In genomic region chr17:80557461-80557860, GRCm38 (mm10) we compare ENCODE assay signal across 22 mouse cellular contexts. TPM values are rescaled to one million over a fixed set of nuclear protein-coding genes. Genes with fewer than 3 reads are reported as not detected.
DNase-seq lines count a peak whose midpoint lies in the region; ATAC-seq and TF ChIP-seq lines count a peak whose summit lies in the region.
"Had no signal": no experiment of that assay in that cellular context is flagged by ENCODE, and none has a peak within 500 bp of the region (broad histone marks: within the 10 kb centered on the region; RNA-seq: fewer than 3 reads in every experiment).

No protein-coding gene starts in this region.

- no peaks in the 10 kb centered on the region for H3K9me3 ChIP-seq in hindbrain, postnatal 0 days (ENCODE audit: low read length)
- H3K9me3 ChIP-seq in hindbrain, embryonic 12.5 days (replicated peaks), result no peaks in the 10 kb centered on the region
- no peaks in the 10 kb centered on the region for H3K9me3 ChIP-seq in liver, embryonic 16.5 days (replicated peaks; ENCODE audit: control insufficient read depth, low read length)
- H3K9me3 ChIP-seq in MEL (replicated peaks; ENCODE audit: insufficient read depth, low read length), result no peaks in the 10 kb centered on the region
- H3K9me3 ChIP-seq in liver, postnatal 0 days (ENCODE audit: low read length), result no peaks in the 10 kb centered on the region
- H3K9me3 ChIP-seq: hindbrain, embryonic 15.5 days; liver, embryonic 15.5 days; midbrain, embryonic 12.5 days; neural tube, embryonic 15.5 days had no signal

- TF ChIP-seq CTCF in hindbrain, postnatal 0 days (IDR thresholded peaks at IDR 0.05; ENCODE audit: low read depth), result peak; percentile 13; the same call in 1 of the 2 replicates
- TF ChIP-seq CTCF in MEL (IDR thresholded peaks at IDR 0.05 in 2 of 3, conservative IDR thresholded peaks at IDR 0.05 in 1 of 3; ENCODE audit: control insufficient read depth in 1 of 3, insufficient read depth in 1 of 3, low read depth in 2 of 3, low read length in 3 of 3, poor library complexity in 1 of 3, severe bottlenecking in 1 of 3), result peak; percentile 46 to 65 (median 51); a peak in 5 of 6 replicates
- TF ChIP-seq CTCF in liver, postnatal 0 days (IDR thresholded peaks at IDR 0.05; ENCODE audit: low read depth), result peak; percentile 39

- TF ChIP-seq RAD21 in MEL (IDR thresholded peaks at IDR 0.05; ENCODE audit: low read depth, low read length), result peak; percentile 1; the same call in 1 of the 2 replicates

- H3K4me1 ChIP-seq in hindbrain, postnatal 0 days (ENCODE audit: insufficient read depth, low read length), result no peaks in the 10 kb centered on the region
- peaks cover 6% of the 10 kb centered on the region; the same call in 1 of the 2 replicates for H3K4me1 ChIP-seq in hindbrain, embryonic 12.5 days
- H3K4me1 ChIP-seq in liver, embryonic 16.5 days (ENCODE audit: control insufficient read depth, low read depth, low read length), result peaks cover 3% of the 10 kb centered on the region
- peaks cover 2 to 6% of the 10 kb centered on the region in 2 experiments; a peak in 2 of 4 replicates for H3K4me1 ChIP-seq in MEL (ENCODE audit: control insufficient read depth in 1 of 2, insufficient read depth in 2 of 2, low read length in 2 of 2)
- peaks cover 6% of the 10 kb centered on the region; the same call in 1 of the 2 replicates for H3K4me1 ChIP-seq in liver, postnatal 0 days (ENCODE audit: insufficient read depth)

- no peak for TF ChIP-seq EP300 in MEL (IDR thresholded peaks at IDR 0.05; ENCODE audit: low read depth in 1 of 2, low read length in 2 of 2)
- no peak for TF ChIP-seq EP300 in liver, postnatal 0 days (IDR thresholded peaks at IDR 0.05; ENCODE audit: low read depth)

- TF ChIP-seq POLR2A in MEL (IDR thresholded peaks at IDR 0.05; ENCODE audit: control insufficient read depth in 1 of 2, insufficient read depth in 1 of 2, low read depth in 1 of 2, low read length in 2 of 2, poor library complexity in 1 of 2), result no peak

- 98% methylated on average over 5 of the region's 5 CpGs for WGBS in hindbrain, postnatal 0 days
- 98% methylated on average over 5 of the region's 5 CpGs for WGBS in hindbrain, embryonic 12.5 days
- 74% methylated on average over 5 of the region's 5 CpGs for WGBS in liver, embryonic 16.5 days (ENCODE audit: insufficient replicate concordance)
- 88% methylated on average over 5 of the region's 5 CpGs for WGBS in liver, postnatal 0 days (ENCODE audit: insufficient replicate concordance)

- no peak for DNase-seq in hindbrain, postnatal 0 days (ENCODE audit: low spot score)
- DNase-seq in liver, result no peak
- no peak for DNase-seq in MEL (ENCODE audit: low read depth, low spot score)
- no peak for DNase-seq in liver, postnatal 0 days
- no peak for DNase-seq in cerebellum, adult 18-20 months
- DNase-seq: adrenal gland, postnatal 25 days; cerebellum, adult 8-10 months; gastrocnemius, postnatal 10 days; kidney, adult 8-10 months; layer of hippocampus, postnatal 36 days; lung, postnatal 4 days; right cerebral cortex, postnatal 25 days had no signal

- H3K79me2 ChIP-seq in MEL (ENCODE audit: control insufficient read depth, insufficient read depth, low read length, poor library complexity), result no peaks in the 10 kb centered on the region; the same call in 1 of the 2 replicates

- no peaks in the 10 kb centered on the region for H3K36me3 ChIP-seq in hindbrain, postnatal 0 days (ENCODE audit: insufficient read depth, low read length)
- H3K36me3 ChIP-seq in hindbrain, embryonic 12.5 days, result peaks cover 6% of the 10 kb centered on the region; the same call in 1 of the 2 replicates
- H3K36me3 ChIP-seq in liver, embryonic 16.5 days (ENCODE audit: control insufficient read depth, insufficient read depth), result no peaks in the 10 kb centered on the region
- peaks cover 0 to 8% of the 10 kb centered on the region in 2 experiments; a peak in 1 of 4 replicates for H3K36me3 ChIP-seq in MEL (ENCODE audit: control insufficient read depth in 1 of 2, insufficient read depth in 2 of 2, low read length in 2 of 2)
- H3K36me3 ChIP-seq in liver, postnatal 0 days (replicated peaks; ENCODE audit: insufficient read depth, low read length), result no peaks in the 10 kb centered on the region; the same call in 1 of the 2 replicates
- H3K36me3 ChIP-seq: liver, embryonic 15.5 days; midbrain, embryonic 12.5 days; neural tube, embryonic 15.5 days had no signal

- no peak overlapping the region for H3K4me3 ChIP-seq in hindbrain, postnatal 0 days (ENCODE audit: low read length)
- H3K4me3 ChIP-seq in hindbrain, embryonic 12.5 days, result no peak overlapping the region
- no peak overlapping the region for H3K4me3 ChIP-seq in liver, embryonic 16.5 days (ENCODE audit: low read depth, low read length)
- no peak overlapping the region for H3K4me3 ChIP-seq in MEL (ENCODE audit: control insufficient read depth in 1 of 2, insufficient read depth in 1 of 2, low read depth in 2 of 2, low read length in 2 of 2)
- no peak overlapping the region for H3K4me3 ChIP-seq in liver, postnatal 0 days (ENCODE audit: low read depth, low read length)
- H3K4me3 ChIP-seq: forebrain, embryonic 10.5 days; hindbrain, embryonic 15.5 days; liver, embryonic 15.5 days; midbrain, embryonic 12.5 days; myocyte; neural tube, embryonic 15.5 days had no signal

- no peak overlapping the region for H3K9ac ChIP-seq in hindbrain, postnatal 0 days (replicated peaks; ENCODE audit: low read length)
- H3K9ac ChIP-seq in hindbrain, embryonic 12.5 days, result no peak overlapping the region
- H3K9ac ChIP-seq in liver, embryonic 16.5 days (ENCODE audit: low read depth, low read length), result no peak overlapping the region
- no peak overlapping the region for H3K9ac ChIP-seq in MEL (ENCODE audit: control insufficient read depth, low read depth, low read length, poor library complexity, severe bottlenecking)
- no peak overlapping the region for H3K9ac ChIP-seq in liver, postnatal 0 days (replicated peaks)
- H3K9ac ChIP-seq: hindbrain, embryonic 15.5 days; liver, embryonic 15.5 days; midbrain, embryonic 12.5 days; neural tube, embryonic 15.5 days had no signal

- no peak overlapping the region for H3K27ac ChIP-seq in hindbrain, postnatal 0 days
- no peak overlapping the region for H3K27ac ChIP-seq in hindbrain, embryonic 12.5 days
- H3K27ac ChIP-seq in liver, embryonic 16.5 days (ENCODE audit: low read length), result peak overlapping the region; percentile 41
- H3K27ac ChIP-seq in MEL (ENCODE audit: control insufficient read depth, low read depth, low read length), result no peak overlapping the region
- H3K27ac ChIP-seq in liver, postnatal 0 days (ENCODE audit: low read depth), result no peak overlapping the region
- H3K27ac ChIP-seq: forebrain, embryonic 10.5 days; hindbrain, embryonic 15.5 days; midbrain, embryonic 12.5 days; neural tube, embryonic 15.5 days had no signal

- ATAC-seq in hindbrain, postnatal 0 days, result no peak
- ATAC-seq in hindbrain, embryonic 12.5 days (ENCODE audit: low FRiP score), result no peak
- ATAC-seq in liver, embryonic 16.5 days (ENCODE audit: low read depth), result no peak
- no peak for ATAC-seq in liver, postnatal 0 days
- ATAC-seq: activated CD4-positive, CD25-positive, alpha-beta regulatory T cell, adult 4 months had no signal

- H3K27me3 ChIP-seq in hindbrain, postnatal 0 days (ENCODE audit: insufficient read depth, low read length), result no peaks in the 10 kb centered on the region
- H3K27me3 ChIP-seq in hindbrain, embryonic 12.5 days, result no peaks in the 10 kb centered on the region
- no peaks in the 10 kb centered on the region for H3K27me3 ChIP-seq in liver, embryonic 16.5 days (ENCODE audit: control insufficient read depth, insufficient read depth, low read depth, low read length)
- H3K27me3 ChIP-seq in MEL (ENCODE audit: control insufficient read depth in 1 of 2, insufficient read depth in 2 of 2, low read length in 2 of 2), result no peaks in the 10 kb centered on the region
- H3K27me3 ChIP-seq in liver, postnatal 0 days (ENCODE audit: insufficient read depth, low read length), result no peaks in the 10 kb centered on the region
- H3K27me3 ChIP-seq: hindbrain, embryonic 15.5 days; liver, embryonic 15.5 days; midbrain, embryonic 12.5 days; neural tube, embryonic 15.5 days had no signal

- H3K4me2 ChIP-seq in hindbrain, postnatal 0 days (ENCODE audit: low read depth, low read length), result no peak overlapping the region
- no peak overlapping the region for H3K4me2 ChIP-seq in hindbrain, embryonic 12.5 days (replicated peaks)
- no peak overlapping the region for H3K4me2 ChIP-seq in liver, embryonic 16.5 days (ENCODE audit: low read depth, low read length)
- H3K4me2 ChIP-seq in liver, postnatal 0 days (ENCODE audit: low read depth, low read length), result no peak overlapping the region
- H3K4me2 ChIP-seq: hindbrain, embryonic 15.5 days; liver, embryonic 15.5 days; midbrain, embryonic 12.5 days; neural tube, embryonic 15.5 days had no signal

TF ChIP-seq in MEL, 35 proteins besides CTCF, POLR2A, EP300 and RAD21:
- TF ChIP-seq ZC3H11A (IDR thresholded peaks at IDR 0.05; ENCODE audit: low read depth, low read length), result 0 out of 2 replicates have a peak, but pooled peaks have one; percentile 8
- no peak for TF ChIP-seq TAL1 (IDR thresholded peaks at IDR 0.05; ENCODE audit: low read length)
- peak; percentile 28 for TF ChIP-seq SMC3 (IDR thresholded peaks at IDR 0.05; ENCODE audit: low read depth, low read length)
- TF ChIP-seq USF1 (IDR thresholded peaks at IDR 0.05; ENCODE audit: low read depth, low read length), result no peak
- 0 out of 2 replicates have a peak, but pooled peaks have one; percentile 9 for TF ChIP-seq ZNF384 (IDR thresholded peaks at IDR 0.05; ENCODE audit: low read depth, low read length)

RNA-seq across cellular contexts. Expression of gene Cdkl4, which starts 20.2 kb away (rescaled TPM):
- total RNA-seq in hindbrain, postnatal 0 days (2014; rRNA removed), result 6.4 and 8.4 TPM in 2 replicates
- 5.5 and 6.5 TPM in 2 replicates for polyA plus RNA-seq in hindbrain, postnatal 0 days (2015; fragmentation: Nextera tagmentation; extraction: Ambion mirVana)
- 3.9 and 4.3 TPM in 2 replicates for polyA plus RNA-seq in hindbrain, embryonic 12.5 days (2016; fragmentation: Nextera tagmentation; extraction: Ambion mirVana)
- 0.14 and 0.16 TPM in 2 replicates for polyA plus RNA-seq in liver, embryonic 16.5 days (2015; fragmentation: Nextera tagmentation; extraction: Ambion mirVana)
- total RNA-seq in MEL (2012; rRNA removed), result 0.36 and 0.42 TPM in 2 replicates
- under 1 TPM in 1 of 2 experiments, not detected in 1; 0.71 TPM for polyA plus RNA-seq in MEL (2012; ENCODE audit: insufficient read depth in 1 of 2, insufficient read length in 2 of 2, low read depth in 1 of 2, low replicate concordance in 2 of 2, missing spikeins in 1 of 2)
- polyA plus RNA-seq in liver, postnatal 0 days (2015; fragmentation: Nextera tagmentation; extraction: Ambion mirVana), result 0.17 and 0.34 TPM in 2 replicates
- total RNA-seq: adrenal gland, postnatal 25 days had no signal
- polyA plus RNA-seq: C2C12 had no signal
